18 mouse cellular contexts compared by ENCODE assay signal in genomic region chr12:87138342-87138701, GRCm38 (mm10). TPM values are rescaled to one million over a fixed set of nuclear protein-coding genes. Genes with fewer than 3 reads are reported as not detected.
DNase-seq lines count a peak whose midpoint lies in the region; ATAC-seq and TF ChIP-seq lines count a peak whose summit lies in the region.
"Had no signal": no experiment of that assay in that cellular context is flagged by ENCODE, and none has a peak within 500 bp of the region (broad histone marks: within the 10 kb centered on the region; RNA-seq: fewer than 3 reads in every experiment).

No protein-coding gene starts in this region.

- 33% methylated on average over 2 of the region's 2 CpGs for WGBS in neural tube, embryonic 12.5 days
- 33% methylated on average over 2 of the region's 2 CpGs for WGBS in hindbrain, embryonic 11.5 days
- WGBS in midbrain, embryonic 13.5 days, result 10% methylated on average over 2 of the region's 2 CpGs
- 48% methylated on average over 2 of the region's 2 CpGs for WGBS in cerebellum, adult 2 months

- H3K27ac ChIP-seq in neural tube, embryonic 12.5 days, result no peak overlapping the region
- peak overlapping the region; percentile 54 for H3K27ac ChIP-seq in hindbrain, embryonic 11.5 days (ENCODE audit: low read depth, low read length)
- H3K27ac ChIP-seq in midbrain, embryonic 13.5 days, result peak overlapping the region; percentile 73
- H3K27ac ChIP-seq in gastrocnemius, adult 2 months, result no peak overlapping the region
- H3K27ac ChIP-seq in cerebellum, adult 2 months (ENCODE audit: insufficient read depth, low read length), result no peak overlapping the region
- H3K27ac ChIP-seq: liver, embryonic 15.5 days had no signal

- no peak for TF ChIP-seq POLR2A in cerebellum, adult 2 months (IDR thresholded peaks at IDR 0.05; ENCODE audit: borderline replicate concordance, insufficient read depth, low read length)

- peak; percentile 68 for ATAC-seq in neural tube, embryonic 12.5 days (ENCODE audit: low FRiP score, low read depth)
- ATAC-seq in hindbrain, embryonic 11.5 days (ENCODE audit: low FRiP score), result peak; percentile 81
- peak; percentile 55 for ATAC-seq in midbrain, embryonic 13.5 days

- intact Hi-C loops in gastrocnemius, adult 2 months (cut with DNase I), result loop anchor here (10.0 kb wide), 1 partner anchor 196 kb away; no protein-coding TSS in a partner anchor

- DNase-seq in neural tube, embryonic 10.5 days (ENCODE audit: extremely low spot score, low spot score), result no peak
- DNase-seq in hindbrain, embryonic 11.5 days (ENCODE audit: low spot score), result no peak
- no peak for DNase-seq in ovary, adult 18-20 months (ENCODE audit: low spot score)
- DNase-seq in gastrocnemius, adult 2 months, result no peak
- DNase-seq in cerebellum, adult 2 months, result no peak
- DNase-seq: adrenal gland, postnatal 10 days; cerebellum, adult 9-11 months; heart, adult 18-20 months; kidney, adult 8-10 months; lung, postnatal 14 days; right cerebral cortex, postnatal 25 days; thymus, postnatal 4 days had no signal

- no peak overlapping the region for H3K9ac ChIP-seq in neural tube, embryonic 12.5 days
- no peak overlapping the region for H3K9ac ChIP-seq in hindbrain, embryonic 11.5 days (ENCODE audit: low read depth, low read length)
- H3K9ac ChIP-seq in midbrain, embryonic 13.5 days (replicated peaks), result no peak overlapping the region
- H3K9ac ChIP-seq: liver, embryonic 15.5 days had no signal

- peaks cover 6% of the 10 kb centered on the region; the same call in 1 of the 2 replicates for H3K4me1 ChIP-seq in neural tube, embryonic 12.5 days
- no peaks in the 10 kb centered on the region for H3K4me1 ChIP-seq in hindbrain, embryonic 11.5 days (replicated peaks; ENCODE audit: control insufficient read depth, insufficient read depth, low read length)
- peaks cover 17% of the 10 kb centered on the region for H3K4me1 ChIP-seq in midbrain, embryonic 13.5 days (replicated peaks)
- no peaks in the 10 kb centered on the region for H3K4me1 ChIP-seq in cerebellum, adult 2 months (ENCODE audit: control insufficient read depth, insufficient read depth, low read length)
- H3K4me1 ChIP-seq: liver, embryonic 15.5 days had no signal

- TF ChIP-seq CTCF in gastrocnemius, adult 2 months (IDR thresholded peaks at IDR 0.05), result no peak
- TF ChIP-seq CTCF in cerebellum, adult 2 months (IDR thresholded peaks at IDR 0.05; ENCODE audit: borderline replicate concordance, insufficient read depth, low read depth, low read length), result no peak

- 0 out of 2 replicates have a peak overlapping the region, but pooled peaks have one; percentile 16 for H3K4me2 ChIP-seq in neural tube, embryonic 12.5 days (replicated peaks)
- H3K4me2 ChIP-seq in hindbrain, embryonic 11.5 days (replicated peaks; ENCODE audit: low read depth, low read length), result no peak overlapping the region
- no peak overlapping the region for H3K4me2 ChIP-seq in midbrain, embryonic 13.5 days (replicated peaks)
- H3K4me2 ChIP-seq: liver, embryonic 15.5 days had no signal

- no peaks in the 10 kb centered on the region for H3K9me3 ChIP-seq in neural tube, embryonic 12.5 days
- no peaks in the 10 kb centered on the region for H3K9me3 ChIP-seq in hindbrain, embryonic 11.5 days (ENCODE audit: control insufficient read depth, low read length)
- H3K9me3 ChIP-seq in midbrain, embryonic 13.5 days, result no peaks in the 10 kb centered on the region
- H3K9me3 ChIP-seq: G1E; liver, embryonic 15.5 days had no signal

- H3K4me3 ChIP-seq in neural tube, embryonic 12.5 days, result no peak overlapping the region
- H3K4me3 ChIP-seq in hindbrain, embryonic 11.5 days (ENCODE audit: low read depth, low read length), result no peak overlapping the region
- H3K4me3 ChIP-seq in midbrain, embryonic 13.5 days (replicated peaks), result no peak overlapping the region
- H3K4me3 ChIP-seq in gastrocnemius, adult 2 months, result no peak overlapping the region
- H3K4me3 ChIP-seq in cerebellum, adult 2 months (replicated peaks; ENCODE audit: insufficient read depth, low read depth, low read length), result no peak overlapping the region
- H3K4me3 ChIP-seq: erythroblast, embryonic 14.5 days; liver, embryonic 15.5 days had no signal

- peaks cover 9% of the 10 kb centered on the region; the same call in 1 of the 2 replicates for H3K36me3 ChIP-seq in neural tube, embryonic 12.5 days
- H3K36me3 ChIP-seq in hindbrain, embryonic 11.5 days (ENCODE audit: control insufficient read depth, insufficient read depth, low read length), result no peaks in the 10 kb centered on the region
- H3K36me3 ChIP-seq in midbrain, embryonic 13.5 days, result peaks cover 17% of the 10 kb centered on the region

- H3K27me3 ChIP-seq in neural tube, embryonic 12.5 days (replicated peaks), result no peaks in the 10 kb centered on the region
- no peaks in the 10 kb centered on the region for H3K27me3 ChIP-seq in hindbrain, embryonic 11.5 days (ENCODE audit: control insufficient read depth, insufficient read depth, low read length)
- H3K27me3 ChIP-seq in midbrain, embryonic 13.5 days, result no peaks in the 10 kb centered on the region
- no peaks in the 10 kb centered on the region for H3K27me3 ChIP-seq in cerebellum, adult 2 months (ENCODE audit: control insufficient read depth, insufficient read depth, low read length)
- H3K27me3 ChIP-seq: liver, embryonic 15.5 days had no signal

RNA-seq across cellular contexts. Expression of gene Gstz1, which starts 8.6 kb away (rescaled TPM):
- 24.6 and 29.7 TPM in 2 replicates for polyA plus RNA-seq in neural tube, embryonic 12.5 days (2016; fragmentation: Nextera tagmentation; extraction: Ambion mirVana)
- 26.0 and 31.4 TPM in 2 replicates for polyA plus RNA-seq in hindbrain, embryonic 11.5 days (2014; fragmentation: Nextera tagmentation; extraction: Ambion mirVana)
- 29.9 and 32.5 TPM in 2 replicates for polyA plus RNA-seq in midbrain, embryonic 13.5 days (2015; fragmentation: Nextera tagmentation; extraction: Ambion mirVana)
- total RNA-seq in gastrocnemius, adult 2 months (2021), result 10 to 100 TPM; 33.1 to 40.2 TPM
- polyA plus RNA-seq in cerebellum, adult 2 months (2012; rRNA removed), result 64.1 and 69.4 TPM in 2 replicates

RNA-seq across cellular contexts. Expression of gene Pomt2, which starts 9.4 kb away (rescaled TPM):
- 12.5 and 13.2 TPM in 2 replicates for polyA plus RNA-seq in neural tube, embryonic 12.5 days (2016; fragmentation: Nextera tagmentation; extraction: Ambion mirVana)
- polyA plus RNA-seq in hindbrain, embryonic 11.5 days (2014; fragmentation: Nextera tagmentation; extraction: Ambion mirVana), result 14.8 and 17.0 TPM in 2 replicates
- polyA plus RNA-seq in midbrain, embryonic 13.5 days (2015; fragmentation: Nextera tagmentation; extraction: Ambion mirVana), result 13.2 and 14.3 TPM in 2 replicates
- 1 to 10 TPM; 6.2 to 6.3 TPM for total RNA-seq in gastrocnemius, adult 2 months (2021)
- 21.9 and 22.4 TPM in 2 replicates for polyA plus RNA-seq in cerebellum, adult 2 months (2012; rRNA removed)

RNA-seq across cellular contexts. Expression of gene Ngb, which starts 36.0 kb away (rescaled TPM):
- polyA plus RNA-seq in neural tube, embryonic 12.5 days (2016; fragmentation: Nextera tagmentation; extraction: Ambion mirVana), result 0.49 and 0.60 TPM in 2 replicates
- polyA plus RNA-seq in hindbrain, embryonic 11.5 days (2014; fragmentation: Nextera tagmentation; extraction: Ambion mirVana), result 0.14 and 0.28 TPM in 2 replicates
- 1.3 and 1.6 TPM in 2 replicates for polyA plus RNA-seq in midbrain, embryonic 13.5 days (2015; fragmentation: Nextera tagmentation; extraction: Ambion mirVana)
- total RNA-seq in gastrocnemius, adult 2 months (2021), result under 1 TPM; 0.14 to 0.20 TPM
- polyA plus RNA-seq in cerebellum, adult 2 months (2012; rRNA removed), result 3.8 and 5.0 TPM in 2 replicates
- total RNA-seq: heart, adult 18-20 months had no signal
- polyA plus RNA-seq: erythroblast, embryonic 14.5 days; G1E; heart, embryonic 16.5 days; liver, embryonic 15.5 days had no signal

Comparison
In these comparisons a context has a peak if more than half of its experiments do, and no peak if none do; other contexts are left out.
1. H3K27ac ChIP-seq: peak in hindbrain, embryonic 11.5 days (single experiment) and midbrain, embryonic 13.5 days (single experiment); none in neural tube, embryonic 12.5 days (single experiment), gastrocnemius, adult 2 months (single experiment) and cerebellum, adult 2 months (single experiment).
2. Peak in every context shown above with its lines, with median percentiles within 50 percentile points of each other: ATAC-seq.